Mouse (Mus musculus) liver, adult 2 months (tissue): Measurements from ENCODE around the gene Psors1c2. TPM values are rescaled to one million over a fixed set of nuclear protein-coding genes. Genes with fewer than 3 reads are reported as not detected.
A peak's percentile ranks its signal among the peaks of the same experiment; 100 is the strongest.

Experiments used
- DNase-seq: peaks from one replicate; pipeline ENCODE4 v3.0.0-alpha.2; 2011; ENCODE audit warnings: low read depth, low spot score; ENCODE audit errors: extremely low read depth
- H3K27ac ChIP-seq: fragments of 200-500 bp; replicated peaks from 2 replicates; pipeline ENCODE4 v1.5.1; 2012; ENCODE audit warnings: low read depth, mild to moderate bottlenecking, control low read depth, inconsistent platforms, low read length; ENCODE audit not compliant: insufficient read depth
- H3K27me3 ChIP-seq: fragments of 200-500 bp; 2 replicates; pipeline ENCODE4 v1.6.1; 2012; ENCODE audit warnings: mild to moderate bottlenecking, moderate library complexity, low read length, inconsistent platforms; ENCODE audit not compliant: control insufficient read depth, insufficient read depth
- H3K36me3 ChIP-seq: fragments of 200-500 bp; 2 replicates; pipeline ENCODE4 v1.6.1; 2012; ENCODE audit warnings: low read length, inconsistent platforms; ENCODE audit not compliant: control insufficient read depth, insufficient read depth
- H3K4me1 ChIP-seq: fragments of 200-500 bp; 2 replicates; pipeline ENCODE4 v1.6.1; 2011; ENCODE audit warnings: low read length; ENCODE audit not compliant: control insufficient read depth, insufficient read depth
- H3K4me3 ChIP-seq: fragments of 200-500 bp; 2 replicates; pipeline ENCODE4 v1.5.1; 2011; ENCODE audit warnings: low read depth, mild to moderate bottlenecking, control low read depth, low read length, moderate library complexity; ENCODE audit not compliant: insufficient read depth
- H3K79me2 ChIP-seq: fragments of 200-500 bp; 2 replicates; pipeline ENCODE4 v1.6.1; 2012; ENCODE audit warnings: inconsistent platforms, mild to moderate bottlenecking, low read length, moderate library complexity; ENCODE audit not compliant: control insufficient read depth, insufficient read depth
- H3K9ac ChIP-seq: fragments of 200-500 bp; 2 replicates; pipeline ENCODE4 v1.6.1; 2012; ENCODE audit warnings: low read depth, mild to moderate bottlenecking, control low read depth, inconsistent platforms, low read length
- CTCF ChIP-seq: fragments of 200-500 bp; IDR thresholded peaks from 2 replicates; pipeline ENCODE4 v1.5.1; 2011; ENCODE audit warnings: low read depth, low read length, control low read depth
- POLR2A ChIP-seq: fragments of 200-500 bp; IDR thresholded peaks from 2 replicates; pipeline ENCODE4 v1.6.1; 2011; ENCODE audit warnings: low read length, control low read depth; ENCODE audit not compliant: insufficient read depth; ENCODE audit errors: extremely low read depth
- WGBS: fragments of 180-500 bp; shearing (Covaris S2); methylation state at CpG from one replicate; pipeline ENCODE4 v1.1.7; 2018; 5-methylcytosine and 5-hydroxymethylcytosine counted together
- polyA plus RNA-seq: library from polyadenylated mRNA; depleted of rRNA; stranded (reverse); fragments of >200 nt; gene quantifications from 2 replicates; pipeline ENCODE4 v1.2.3, GENCODE M21; 2012
- total RNA-seq: library from RNA; depleted of rRNA; stranded (reverse); fragments of >200 nt; gene quantifications from 2 replicates; pipeline ENCODE4 v1.2.3, GENCODE M21; 2014

Gene Psors1c2
- total and polyA plus RNA-seq, 2 experiments, result not detected

DNA sequence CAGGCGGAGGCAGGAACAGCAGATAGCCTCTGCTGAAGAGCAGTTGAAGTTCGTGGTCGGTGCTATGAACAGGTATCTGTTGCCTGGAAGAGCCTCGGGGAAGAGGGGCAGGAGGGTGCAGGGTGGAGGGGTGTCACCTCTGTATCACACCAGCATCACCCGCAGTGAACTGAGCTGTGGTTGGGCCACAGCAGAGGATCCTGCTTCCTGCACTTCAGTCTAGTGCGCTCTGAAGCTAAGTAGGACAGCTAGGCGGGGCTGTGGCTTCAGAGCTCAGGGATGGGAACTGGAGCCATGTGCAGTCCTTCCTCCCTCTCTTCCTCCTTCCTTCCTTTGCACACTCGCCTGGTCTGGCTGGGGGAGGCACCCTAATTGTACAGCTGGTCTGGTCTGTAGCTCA lies 6.4 kb upstream of the Psors1c2 start:
- Histone ChIP-seq H3K9ac (no peak overlapping the region), H3K27ac (no peak overlapping the region), H3K4me1 (no peaks in the 10 kb centered on the region), H3K4me3 (no peak overlapping the region), H3K36me3 (no peaks in the 10 kb centered on the region), H3K79me2 (no peaks in the 10 kb centered on the region), H3K27me3 (no peaks in the 10 kb centered on the region)
- TF ChIP-seq POLR2A (no peak), CTCF (no peak)
- 86% methylated on average over 8 of the region's 8 CpGs for WGBS
- no peak for DNase-seq

DNA sequence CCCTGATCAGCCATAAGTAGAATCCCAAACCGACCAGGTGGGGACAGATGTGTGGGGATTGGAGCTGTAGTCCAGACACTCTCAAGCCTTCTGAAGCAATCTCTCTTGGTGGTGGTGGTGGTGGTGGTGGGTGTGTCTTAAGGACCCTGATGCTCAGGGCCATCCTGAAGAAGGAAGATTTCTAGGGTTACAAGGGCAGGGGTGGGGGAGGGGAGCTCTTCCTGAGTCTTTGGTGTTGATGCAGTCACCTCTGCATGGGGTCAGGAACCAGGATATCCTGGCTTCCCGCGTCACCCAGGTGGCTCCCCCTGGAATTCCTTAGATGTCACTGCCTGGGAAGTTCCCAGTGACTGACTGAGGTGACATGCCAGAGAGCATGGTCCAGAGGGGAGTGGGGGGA lies 641 bp upstream of the Psors1c2 start:
- Histone ChIP-seq H3K27ac (no peak overlapping the region), H3K79me2 (no peaks in the 10 kb centered on the region), H3K36me3 (no peaks in the 10 kb centered on the region), H3K27me3 (no peaks in the 10 kb centered on the region), H3K4me1 (no peaks in the 10 kb centered on the region), H3K9ac (no peak overlapping the region), H3K4me3 (no peak overlapping the region)
- 26% methylated on average over 3 of the region's 3 CpGs for WGBS
- TF ChIP-seq CTCF (no peak), POLR2A (no peak)
- DNase-seq, result no peak

DNA sequence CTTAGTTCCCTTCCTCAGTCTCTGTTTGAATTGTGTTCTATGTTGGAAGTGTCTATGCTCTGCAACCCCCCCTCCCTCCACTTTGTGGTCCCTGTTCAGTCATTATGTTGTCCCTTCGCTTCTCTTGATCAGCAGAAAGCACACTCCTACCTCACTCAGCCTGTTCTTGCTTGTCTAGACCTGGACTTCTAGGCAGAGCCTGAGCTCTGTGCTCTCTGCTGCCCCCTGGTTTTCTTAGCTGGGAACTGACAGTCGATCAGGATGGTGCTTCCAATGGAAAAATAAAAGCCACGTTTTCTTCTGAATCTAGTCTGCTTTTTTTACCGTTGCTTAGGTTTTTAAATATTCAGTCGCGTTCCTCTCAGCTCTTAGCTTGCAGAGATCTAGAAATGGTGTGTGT lies 1.3 kb downstream of the Psors1c2 start:
- H3K27ac ChIP-seq, result no peak overlapping the region
- no peaks in the 10 kb centered on the region for H3K27me3 ChIP-seq
- H3K9ac ChIP-seq, result no peak overlapping the region
- H3K4me3 ChIP-seq, result no peak overlapping the region
- DNase-seq, result peak; percentile 41
- WGBS, result 7% methylated on average over 6 of the region's 6 CpGs
- TF ChIP-seq CTCF (peak; percentile 79), POLR2A (no peak)
- no peaks in the 10 kb centered on the region for H3K4me1 ChIP-seq
- H3K79me2 ChIP-seq, result no peaks in the 10 kb centered on the region
- H3K36me3 ChIP-seq, result no peaks in the 10 kb centered on the region

DNA sequence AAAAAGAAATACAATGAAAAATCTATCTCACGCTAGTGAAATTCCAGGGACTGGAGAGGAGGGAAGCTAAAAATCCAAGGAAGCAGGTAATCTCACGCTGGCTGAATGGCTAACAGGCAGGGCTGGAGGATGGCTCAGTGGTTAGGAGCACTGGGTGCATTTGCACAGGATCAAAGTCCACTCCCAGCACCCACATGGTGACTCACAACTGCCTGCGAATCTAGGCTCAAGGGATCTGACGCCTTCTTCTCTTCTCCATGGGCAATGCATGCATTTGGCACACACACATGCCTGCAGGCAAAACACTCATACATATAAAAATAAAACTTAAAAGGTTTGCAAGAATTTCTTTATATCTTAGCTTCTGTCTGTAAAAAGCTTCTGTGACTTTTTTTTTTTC lies 4.4 kb downstream of the Psors1c2 start:
- WGBS, result 86% methylated on average over 4 of the region's 4 CpGs
- no peaks in the 10 kb centered on the region for H3K36me3 ChIP-seq
- DNase-seq, result no peak
- H3K4me1 ChIP-seq, result no peaks in the 10 kb centered on the region
- H3K79me2 ChIP-seq, result no peaks in the 10 kb centered on the region
- H3K4me3 ChIP-seq, result no peak overlapping the region
- no peaks in the 10 kb centered on the region for H3K27me3 ChIP-seq
- H3K9ac ChIP-seq, result no peak overlapping the region
- TF ChIP-seq CTCF (no peak), POLR2A (no peak)
- no peak overlapping the region for H3K27ac ChIP-seq

DNA sequence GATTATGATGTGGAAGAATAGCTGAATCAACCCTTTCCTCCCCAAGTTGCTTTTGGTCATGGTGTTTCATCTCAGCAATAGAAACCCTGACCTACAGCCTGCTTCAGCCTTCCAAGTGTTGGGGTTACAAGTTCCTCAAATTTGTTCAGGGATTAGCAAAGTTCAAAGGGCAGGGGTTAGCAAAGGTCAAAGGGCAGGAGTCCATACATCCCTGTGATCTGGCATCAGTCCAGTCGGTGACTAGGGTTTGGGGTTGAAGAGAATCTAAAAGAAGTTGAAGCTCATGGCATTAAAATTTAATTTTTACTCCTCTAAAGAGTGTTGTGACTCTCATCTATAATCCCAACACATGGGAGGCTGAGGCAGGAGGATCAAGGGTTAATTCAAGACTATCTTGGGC lies 5.5 kb downstream of the Psors1c2 start:
- WGBS, result 44% methylated on average over 1 of the region's 1 CpGs
- Histone ChIP-seq H3K9ac (no peak overlapping the region), H3K36me3 (no peaks in the 10 kb centered on the region), H3K27me3 (no peaks in the 10 kb centered on the region), H3K4me1 (no peaks in the 10 kb centered on the region), H3K79me2 (no peaks in the 10 kb centered on the region), H3K27ac (no peak overlapping the region), H3K4me3 (no peak overlapping the region)
- no peak for DNase-seq
- no peak for TF ChIP-seq CTCF
- no peak for TF ChIP-seq POLR2A

DNA sequence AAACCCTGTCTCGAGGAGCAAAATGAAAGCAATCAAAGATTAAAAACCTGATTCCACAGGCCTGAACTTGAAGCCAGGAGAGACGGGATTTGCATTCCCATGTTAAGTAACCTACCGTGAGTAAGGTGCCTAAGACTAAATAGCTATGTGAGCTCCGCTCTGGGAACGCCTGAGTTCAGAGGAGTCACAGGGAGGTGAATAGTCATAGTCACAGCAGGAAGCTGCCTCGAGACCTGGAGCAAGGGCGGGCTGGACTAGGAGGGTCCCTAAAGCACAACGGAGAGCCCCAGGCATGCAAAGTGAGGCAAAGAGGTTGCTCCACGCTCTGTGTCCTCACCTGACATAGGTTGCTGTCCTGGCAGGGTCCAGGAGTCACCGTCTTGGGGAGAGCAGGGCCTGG lies 6.5 kb downstream of the Psors1c2 start:
- no peaks in the 10 kb centered on the region for H3K27me3 ChIP-seq
- no peaks in the 10 kb centered on the region for H3K79me2 ChIP-seq
- no peak overlapping the region for H3K4me3 ChIP-seq
- no peak for TF ChIP-seq POLR2A
- TF ChIP-seq CTCF, result no peak
- DNase-seq, result no peak
- no peak overlapping the region for H3K9ac ChIP-seq
- no peaks in the 10 kb centered on the region for H3K36me3 ChIP-seq
- no peak overlapping the region for H3K27ac ChIP-seq
- WGBS, result 71% methylated on average over 10 of the region's 10 CpGs
- H3K4me1 ChIP-seq, result no peaks in the 10 kb centered on the region
